Mouse (Mus musculus) lung, embryonic 14.5 days (tissue): ENCODE results near the gene Gapvd1. TPM values are rescaled to one million over a fixed set of nuclear protein-coding genes. Genes with fewer than 3 reads are reported as not detected.

ENCODE experiments used
- ATAC-seq: fragments of 200-750 bp; cut with Nextera tagmentation; 2 replicates; pipeline ENCODE4 v1.8.0; 2017; ENCODE audit warnings: mild to moderate bottlenecking, moderate TSS enrichment, moderate library complexity; ENCODE audit not compliant: insufficient read depth
- DNase-seq: peaks from one replicate; pipeline ENCODE4 v3.0.0-alpha.2; 2015
- H3K27ac ChIP-seq: fragments of 300-500 bp; sonication (generic); 2 replicates; pipeline ENCODE4 v1.5.1; 2014; ENCODE audit warnings: low read depth, mild to moderate bottlenecking, moderate library complexity
- H3K27me3 ChIP-seq: fragments of 300-500 bp; sonication (generic); 2 replicates; pipeline ENCODE4 v1.6.1; 2014; ENCODE audit warnings: low read length, control low read depth; ENCODE audit not compliant: insufficient read depth
- H3K36me3 ChIP-seq: fragments of 300-500 bp; sonication (generic); 2 replicates; pipeline ENCODE4 v1.6.1; 2014; ENCODE audit warnings: control low read depth; ENCODE audit not compliant: insufficient read depth
- H3K4me1 ChIP-seq: fragments of 300-500 bp; sonication (generic); 2 replicates; pipeline ENCODE4 v1.6.1; 2014; ENCODE audit warnings: antibody characterized with exemption, control low read depth; ENCODE audit not compliant: insufficient read depth
- H3K4me2 ChIP-seq: fragments of 300-500 bp; sonication (generic); 2 replicates; pipeline ENCODE4 v1.6.1; 2014; ENCODE audit warnings: mild to moderate bottlenecking
- H3K4me3 ChIP-seq: fragments of 300-500 bp; sonication (generic); 2 replicates; pipeline ENCODE4 v1.5.1; 2014; ENCODE audit warnings: low read depth, low read length
- H3K9ac ChIP-seq: fragments of 300-500 bp; sonication (generic); 2 replicates; pipeline ENCODE4 v1.6.1; 2014
- H3K9me3 ChIP-seq: fragments of 300-500 bp; sonication (generic); 2 replicates; pipeline ENCODE4 v1.6.1; 2016; ENCODE audit warnings: low read depth, low read length, control low read depth
- CTCF ChIP-seq: IDR thresholded peaks from 2 replicates; pipeline ENCODE4 v1.5.1; 2016; ENCODE audit warnings: antibody characterized with exemption, low read depth
- WGBS: fragments of 180-500 bp; shearing (Covaris S2); extraction: QIAGEN DNeasy Blood & Tissue Kit; methylation state at CpG from one replicate; pipeline ENCODE4 v1.1.7; 2014; 5-methylcytosine and 5-hydroxymethylcytosine counted together
- polyA plus RNA-seq: library from polyadenylated mRNA; unstranded; fragments of >200 nt; fragmentation: Nextera tagmentation; extraction: Ambion mirVana; gene quantifications from 2 replicates; pipeline ENCODE4 v1.2.1, GENCODE M21; 2014

The Gapvd1 gene
- polyA plus RNA-seq, 1 experiment from 2014 or later = 84.4 TPM

DNA sequence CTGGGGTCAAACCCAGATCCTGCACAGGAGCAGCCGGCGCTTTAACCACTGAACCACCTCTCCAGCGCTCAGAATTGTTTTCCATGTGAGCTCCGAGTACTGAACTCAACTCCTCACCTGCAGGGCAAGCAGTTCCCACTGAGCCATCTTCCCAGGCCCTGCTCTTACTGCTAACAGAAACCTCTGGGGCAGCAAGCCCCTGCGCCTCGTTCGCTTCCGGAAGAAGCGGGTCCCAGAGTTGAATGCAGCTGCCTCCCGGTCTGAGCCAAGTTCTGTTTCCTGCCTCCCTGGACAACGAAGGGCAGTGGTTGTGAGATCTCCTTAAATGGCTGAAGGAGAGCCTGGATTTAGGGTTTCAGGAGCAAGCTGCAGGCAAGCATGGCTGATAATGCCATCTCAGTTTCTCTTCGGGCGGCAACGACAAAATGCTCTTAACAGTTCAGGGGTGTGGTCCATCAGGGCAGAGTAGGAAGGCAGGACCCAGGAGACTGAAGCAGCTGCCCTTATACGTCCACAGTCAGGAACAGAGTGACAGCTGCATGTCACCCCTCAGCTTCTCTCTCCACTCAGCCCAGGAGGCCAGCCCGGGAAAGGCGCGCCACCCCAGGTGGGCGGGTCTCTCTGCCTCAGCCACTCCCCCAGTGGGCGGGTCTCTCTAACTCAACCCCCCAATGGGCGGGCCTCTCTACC is 109.0 kb downstream of the Gapvd1 start:
- H3K27ac ChIP-seq = peak overlapping the region; percentile 50
- DNase-seq (peak; percentile 87), ATAC-seq (peak; percentile 86)
- 9% methylated on average over 21 of the region's 21 CpGs for WGBS
- H3K9me3 ChIP-seq = no peaks in the 10 kb centered on the region
- H3K4me2 ChIP-seq = peak overlapping the region; percentile 87
- H3K4me3 ChIP-seq = peak overlapping the region; percentile 41
- no peaks in the 10 kb centered on the region for H3K36me3 ChIP-seq
- no peak for TF ChIP-seq CTCF
- H3K9ac ChIP-seq = peak overlapping the region; percentile 48
- H3K4me1 ChIP-seq = no peaks in the 10 kb centered on the region; the same call in 1 of the 2 replicates
- H3K27me3 ChIP-seq = no peaks in the 10 kb centered on the region

- 43% methylated on average over 22 of the region's 22 CpGs for WGBS
- TF ChIP-seq CTCF = peak; percentile 76
These were observed 110.2 kb downstream of the Gapvd1 start for GRCm38 (mm10) chr2:34644571-34645526.

DNA sequence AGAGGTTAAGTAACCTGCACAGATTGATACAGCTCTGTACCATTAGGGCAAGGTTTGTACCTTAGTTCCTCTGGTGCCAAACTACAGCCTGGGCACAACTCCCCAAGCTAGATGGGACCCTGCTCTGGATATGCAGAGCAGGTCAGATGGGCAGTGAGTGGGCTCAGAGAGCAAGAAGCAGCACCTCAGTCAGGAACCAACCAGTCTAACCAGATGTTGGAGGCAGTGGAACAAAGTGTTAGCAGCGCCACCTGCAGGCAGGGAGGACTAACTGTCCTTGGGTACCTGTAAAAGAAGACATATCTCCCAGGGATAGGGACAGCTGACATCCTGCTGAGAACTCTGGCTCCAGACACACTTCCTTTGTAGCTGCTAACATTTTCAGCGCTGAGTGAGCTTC is 112.7 kb downstream of the Gapvd1 start:
- no peak for ATAC-seq
- TF ChIP-seq CTCF = peak; percentile 56
- no peak overlapping the region for H3K9ac ChIP-seq
- no peak overlapping the region for H3K4me2 ChIP-seq
- H3K36me3 ChIP-seq = no peaks in the 10 kb centered on the region
- no peaks in the 10 kb centered on the region for H3K9me3 ChIP-seq
- H3K27me3 ChIP-seq = no peaks in the 10 kb centered on the region
- 42% methylated on average over 2 of the region's 2 CpGs for WGBS
- H3K4me3 ChIP-seq = no peak overlapping the region
- H3K27ac ChIP-seq = no peak overlapping the region
- no peaks in the 10 kb centered on the region; the same call in 1 of the 2 replicates for H3K4me1 ChIP-seq
- DNase-seq = peak; percentile 55

More at GRCm38 (mm10) chr2:34644571-34645526, 110.2 kb downstream of the Gapvd1 start:
- H3K27me3 ChIP-seq = no peaks in the 10 kb centered on the region
- H3K36me3 ChIP-seq = no peaks in the 10 kb centered on the region
- no peak overlapping the region for H3K9ac ChIP-seq
- no peak overlapping the region for H3K4me2 ChIP-seq
- no peak overlapping the region for H3K27ac ChIP-seq
- no peaks in the 10 kb centered on the region; the same call in 1 of the 2 replicates for H3K4me1 ChIP-seq
- peak; percentile 49 for DNase-seq
- no peak overlapping the region for H3K4me3 ChIP-seq
- no peak for ATAC-seq
- no peaks in the 10 kb centered on the region for H3K9me3 ChIP-seq

DNA sequence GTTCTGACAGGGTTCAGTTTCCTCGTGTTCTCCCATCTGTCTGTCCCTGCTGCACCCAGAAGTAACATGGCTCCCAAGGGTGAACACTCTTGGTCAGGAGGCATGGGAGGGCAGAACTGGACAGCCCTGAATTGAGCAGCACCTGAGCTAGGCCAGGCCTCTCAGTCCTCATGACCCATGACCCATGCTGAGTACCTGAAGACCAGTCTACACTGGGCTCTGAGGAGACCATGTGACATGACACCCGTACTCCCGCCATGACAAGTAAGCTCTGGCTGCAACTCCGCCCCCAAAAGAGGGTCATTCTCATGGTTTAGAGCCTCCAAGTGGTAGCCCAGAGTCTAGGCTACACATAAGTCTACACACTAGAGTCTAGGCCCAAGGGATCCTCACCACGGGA is 115.3 kb downstream of the Gapvd1 start:
- no peaks in the 10 kb centered on the region for H3K4me1 ChIP-seq
- no peak overlapping the region for H3K27ac ChIP-seq
- ATAC-seq = peak; percentile 42; the same call in 1 of the 2 replicates
- no peak overlapping the region for H3K4me3 ChIP-seq
- 56% methylated on average over 5 of the region's 5 CpGs for WGBS
- no peaks in the 10 kb centered on the region for H3K36me3 ChIP-seq
- no peaks in the 10 kb centered on the region for H3K27me3 ChIP-seq
- no peak for DNase-seq
- no peak for TF ChIP-seq CTCF
- peak overlapping the region; percentile 92; the same call in 1 of the 2 replicates for H3K4me2 ChIP-seq
- H3K9ac ChIP-seq = no peak overlapping the region
- no peaks in the 10 kb centered on the region for H3K9me3 ChIP-seq

GRCm38 (mm10) chr2:34638955-34639650 is 115.9 kb downstream of the Gapvd1 start:
- H3K9me3 ChIP-seq = no peaks in the 10 kb centered on the region
- H3K27ac ChIP-seq = no peak overlapping the region
- no peaks in the 10 kb centered on the region for H3K4me1 ChIP-seq
- H3K4me2 ChIP-seq = peak overlapping the region; percentile 92
- DNase-seq = peak; percentile 95
- peak overlapping the region; percentile 38 for H3K4me3 ChIP-seq
- peak overlapping the region; percentile 56 for H3K9ac ChIP-seq
- H3K36me3 ChIP-seq = no peaks in the 10 kb centered on the region
- WGBS = 18% methylated on average over 37 of the region's 37 CpGs
- TF ChIP-seq CTCF = peak; percentile 92
- ATAC-seq = peak; percentile 83
- H3K27me3 ChIP-seq = no peaks in the 10 kb centered on the region

GRCm38 (mm10) chr2:34635249-34636165 is 119.5 kb downstream of the Gapvd1 start:
- H3K4me1 ChIP-seq = no peaks in the 10 kb centered on the region
- ATAC-seq (no peak), DNase-seq (no peak)
- H3K27me3 ChIP-seq = no peaks in the 10 kb centered on the region
- no peaks in the 10 kb centered on the region for H3K9me3 ChIP-seq
- H3K36me3 ChIP-seq = no peaks in the 10 kb centered on the region
- 73% methylated on average over 14 of the region's 14 CpGs for WGBS
- TF ChIP-seq CTCF = no peak
- H3K4me2 ChIP-seq = no peak overlapping the region
- no peak overlapping the region for H3K27ac ChIP-seq
- no peak overlapping the region for H3K4me3 ChIP-seq
- H3K9ac ChIP-seq = no peak overlapping the region
